Mouse (Mus musculus): Measurements from ENCODE around the gene Zbtb26. TPM values are rescaled to one million over a fixed set of nuclear protein-coding genes. Genes with fewer than 3 reads are reported as not detected.
A peak's percentile ranks its signal among the peaks of the same experiment; 100 is the strongest.

Zbtb26 gene
- polyA plus RNA-seq, 1 experiment from 2014 or later: 9.1 TPM

GRCm38 (mm10) chr2:37422306-37423304, 20.3 kb downstream of the Zbtb26 start, which contains the start of gene Rc3h2:
Rc3h2 (minus strand) TSS chr2:37422903.
- no peak for TF ChIP-seq CTCF (IDR thresholded peaks at IDR 0.05; ENCODE audit: low read depth)
- Histone ChIP-seq H3K9me3 (ENCODE audit: low read depth, low read length) (no peaks in the 10 kb centered on the region), H3K27ac (ENCODE audit: low read depth) (peak within 1 kb of the TSS; percentile 96), H3K4me3 (ENCODE audit: low read depth, low read length) (peak within 1 kb of the TSS; percentile 98), H3K36me3 (ENCODE audit: insufficient read depth) (no peaks in the 10 kb centered on the region), H3K9ac (peak within 1 kb of the TSS; percentile 95), H3K4me2 (peak within 1 kb of the TSS; percentile 69), H3K4me1 (ENCODE audit: insufficient read depth) (no peaks in the 10 kb centered on the region), H3K27me3 (ENCODE audit: insufficient read depth, low read length) (no peaks in the 10 kb centered on the region)
- under 1% methylated on average over 74 of the region's 75 CpGs for WGBS
- peak; percentile 99 for DNase-seq
- ATAC-seq (ENCODE audit: insufficient read depth): peak; percentile 99

- peak overlapping the region; percentile 96 for H3K27ac ChIP-seq (ENCODE audit: low read depth)
- 1% methylated on average over 3 of the region's 3 CpGs for WGBS
- no peaks in the 10 kb centered on the region for H3K36me3 ChIP-seq (ENCODE audit: insufficient read depth)
- peak overlapping the region; percentile 98 for H3K4me3 ChIP-seq (ENCODE audit: low read depth, low read length)
- no peaks in the 10 kb centered on the region for H3K9me3 ChIP-seq (ENCODE audit: low read depth, low read length)
- H3K27me3 ChIP-seq (ENCODE audit: insufficient read depth, low read length): no peaks in the 10 kb centered on the region
- TF ChIP-seq CTCF (IDR thresholded peaks at IDR 0.05; ENCODE audit: low read depth): no peak
- H3K4me1 ChIP-seq (ENCODE audit: insufficient read depth): no peaks in the 10 kb centered on the region
- ATAC-seq (ENCODE audit: insufficient read depth): no peak
- peak overlapping the region; percentile 69 for H3K4me2 ChIP-seq
- peak overlapping the region; percentile 95 for H3K9ac ChIP-seq
- DNase-seq: no peak
Observed at GRCm38 (mm10) chr2:37421903-37422302, 21.0 kb downstream of the Zbtb26 start.

- no peaks in the 10 kb centered on the region for H3K9me3 ChIP-seq (ENCODE audit: low read depth, low read length)
- no peak overlapping the region for H3K4me3 ChIP-seq (ENCODE audit: low read depth, low read length)
- ATAC-seq (ENCODE audit: insufficient read depth) (no peak), DNase-seq (peak; percentile 10)
- H3K36me3 ChIP-seq (ENCODE audit: insufficient read depth): peaks cover 51% of the 10 kb centered on the region
- no peaks in the 10 kb centered on the region for H3K27me3 ChIP-seq (ENCODE audit: insufficient read depth, low read length)
- no peaks in the 10 kb centered on the region for H3K4me1 ChIP-seq (ENCODE audit: insufficient read depth)
- TF ChIP-seq CTCF (IDR thresholded peaks at IDR 0.05; ENCODE audit: low read depth): 0 out of 2 replicates have a peak, but pooled peaks have one; percentile 12
- no peak overlapping the region for H3K4me2 ChIP-seq
- H3K27ac ChIP-seq (ENCODE audit: low read depth): no peak overlapping the region
- no peak overlapping the region for H3K9ac ChIP-seq
- 53% methylated on average over 1 of the region's 1 CpGs for WGBS
Observed at GRCm38 (mm10) chr2:37395539-37395938, 47.4 kb downstream of the Zbtb26 start.

- DNase-seq: no peak
- 93% methylated on average over 9 of the region's 9 CpGs for WGBS
- Histone ChIP-seq H3K27ac (ENCODE audit: low read depth) (no peak overlapping the region), H3K4me2 (no peak overlapping the region), H3K36me3 (ENCODE audit: insufficient read depth) (peaks cover 51% of the 10 kb centered on the region), H3K9me3 (ENCODE audit: low read depth, low read length) (no peaks in the 10 kb centered on the region), H3K4me1 (ENCODE audit: insufficient read depth) (no peaks in the 10 kb centered on the region), H3K27me3 (ENCODE audit: insufficient read depth, low read length) (no peaks in the 10 kb centered on the region), H3K9ac (no peak overlapping the region), H3K4me3 (ENCODE audit: low read depth, low read length) (no peak overlapping the region)
- TF ChIP-seq CTCF (IDR thresholded peaks at IDR 0.05; ENCODE audit: low read depth): no peak
- no peak for ATAC-seq (ENCODE audit: insufficient read depth)
Observed at GRCm38 (mm10) chr2:37382921-37383320, 60.0 kb downstream of the Zbtb26 start.

Other genes starting within 250 kb of the Zbtb26 start
- gene Olfr366, start 231.6 kb downstream of the Zbtb26 start, polyA plus RNA-seq (2014; fragmentation: Nextera tagmentation; extraction: Ambion mirVana): not detected in 2 replicates
- not detected in 2 replicates for gene Olfr368, start 116.6 kb downstream of the Zbtb26 start, polyA plus RNA-seq (2014; fragmentation: Nextera tagmentation; extraction: Ambion mirVana)
- 47.1 and 52.5 TPM in 2 replicates for gene Pdcl, start 83.8 kb downstream of the Zbtb26 start, polyA plus RNA-seq (2014; fragmentation: Nextera tagmentation; extraction: Ambion mirVana)
- gene Rc3h2, start 20.2 kb downstream of the Zbtb26 start, polyA plus RNA-seq (2014; fragmentation: Nextera tagmentation; extraction: Ambion mirVana): 16.7 and 16.9 TPM in 2 replicates
- gene Zbtb6, start within 50 bp of the Zbtb26 start, polyA plus RNA-seq (2014; fragmentation: Nextera tagmentation; extraction: Ambion mirVana): 4.0 and 4.3 TPM in 2 replicates
- 50.6 and 52.8 TPM in 2 replicates for gene Rabgap1, start 144 bp upstream of the Zbtb26 start, polyA plus RNA-seq (2014; fragmentation: Nextera tagmentation; extraction: Ambion mirVana)
- 2.5 and 2.9 TPM in 2 replicates for gene Gpr21, start 73.2 kb upstream of the Zbtb26 start, polyA plus RNA-seq (2014; fragmentation: Nextera tagmentation; extraction: Ambion mirVana)

Data from lung, embryonic 14.5 days (tissue).